Mouse (Mus musculus): ENCODE results near the gene Nop16. TPM values are rescaled to one million over a fixed set of nuclear protein-coding genes. Genes with fewer than 3 reads are reported as not detected.

The Nop16 gene
- polyA plus RNA-seq (2015; fragmentation: Nextera tagmentation; extraction: Ambion mirVana): 75.3 and 91.4 TPM in 2 replicates

DNA sequence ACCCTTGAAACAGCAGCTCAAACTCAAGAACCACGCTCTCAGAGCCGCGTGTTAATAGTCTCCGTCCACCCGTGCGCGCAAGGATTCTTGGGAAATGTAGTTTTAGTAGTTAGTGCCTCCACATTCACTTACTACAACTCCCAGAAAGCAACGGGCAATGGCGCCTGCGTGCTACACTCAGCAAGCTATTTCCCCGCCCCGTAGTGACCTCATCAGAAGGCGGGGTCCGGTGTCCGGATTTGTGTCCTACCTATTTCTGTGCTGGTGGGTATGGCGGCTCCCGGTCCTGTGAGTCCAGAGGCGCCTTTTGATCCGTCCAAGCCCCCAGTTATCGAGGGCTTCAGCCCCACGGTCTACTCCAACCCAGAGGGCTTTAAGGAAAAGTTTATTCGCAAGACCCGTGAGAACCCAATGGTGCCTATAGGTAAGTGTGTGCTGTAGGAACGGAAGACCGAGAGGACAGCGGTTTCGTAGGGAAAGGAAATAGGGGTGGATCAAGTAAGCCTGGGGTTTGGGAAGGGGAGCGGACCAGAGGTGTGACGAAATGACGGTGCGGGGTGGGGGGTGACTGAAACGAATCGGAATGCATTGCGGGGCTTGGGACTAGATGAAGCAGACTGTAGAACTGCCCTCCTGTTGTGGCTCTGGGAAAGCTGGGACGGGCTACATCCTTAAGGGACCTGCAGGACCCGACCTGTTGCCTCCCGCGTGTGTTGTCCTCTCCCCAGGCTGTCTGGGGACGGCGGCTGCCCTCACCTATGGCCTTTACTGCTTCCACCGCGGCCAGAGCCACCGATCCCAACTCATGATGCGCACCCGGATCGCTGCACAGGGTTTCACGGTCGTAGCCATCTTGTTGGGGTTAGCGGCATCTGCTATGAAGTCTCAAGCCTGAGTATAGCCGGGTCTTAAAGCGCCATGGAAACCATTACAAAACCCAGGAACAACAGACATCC is at the start of gene Nop16, which contains the start of gene Higd2a:
Gene Nop16, minus strand, starts transcription at position 95 of the 956 bp plus-strand sequence.
Gene Higd2a, plus strand, starts transcription at position 212 of the 956 bp plus-strand sequence.
- H3K4me2 ChIP-seq (ENCODE audit: low read depth, low read length): peak within 1 kb of the TSS; percentile 68
- no peaks in the 10 kb centered on the region for H3K9me3 ChIP-seq (ENCODE audit: control insufficient read depth, low read length)
- H3K27ac ChIP-seq (ENCODE audit: low read length): peak within 1 kb of the TSS; percentile 83
- H3K36me3 ChIP-seq (ENCODE audit: control insufficient read depth, insufficient read depth, low read length): peaks cover 4% of the 10 kb centered on the region; the same call in 1 of the 2 replicates
- peaks cover 14% of the 10 kb centered on the region for H3K4me1 ChIP-seq (ENCODE audit: control insufficient read depth, insufficient read depth, low read length)
- ATAC-seq: peak; percentile 98
- no peaks in the 10 kb centered on the region for H3K27me3 ChIP-seq (replicated peaks; ENCODE audit: control insufficient read depth, insufficient read depth, low read length)
- WGBS: under 1% methylated on average over 51 of the region's 51 CpGs
- H3K9ac ChIP-seq (ENCODE audit: low read depth, low read length): peak within 1 kb of the TSS; percentile 93
- peak within 1 kb of the TSS; percentile 93 for H3K4me3 ChIP-seq (ENCODE audit: low read length)

DNA sequence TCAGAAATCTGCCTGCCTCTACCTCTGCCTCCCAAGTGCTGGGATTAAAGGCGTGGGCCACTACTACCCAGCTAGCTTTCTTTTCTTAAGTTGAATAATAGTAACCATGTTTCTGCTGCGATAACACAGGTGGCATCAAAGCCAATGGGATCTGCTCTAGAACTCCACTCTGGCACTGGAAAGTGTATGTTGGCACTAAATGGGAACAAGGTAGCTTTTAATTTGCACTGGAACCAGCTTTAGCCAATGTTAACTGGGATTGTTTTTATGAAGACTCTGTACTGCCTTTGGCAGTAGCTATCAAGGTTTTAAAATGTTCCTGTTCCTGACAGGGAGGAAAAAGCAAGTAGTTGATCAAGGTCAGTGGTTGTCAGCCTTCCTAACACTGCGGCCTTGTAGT is 45.1 kb upstream of the Nop16 start:
- Histone ChIP-seq H3K36me3 (ENCODE audit: control insufficient read depth, insufficient read depth, low read length) (no peaks in the 10 kb centered on the region), H3K27ac (ENCODE audit: low read length) (no peak overlapping the region)
- ATAC-seq: no peak

DNA sequence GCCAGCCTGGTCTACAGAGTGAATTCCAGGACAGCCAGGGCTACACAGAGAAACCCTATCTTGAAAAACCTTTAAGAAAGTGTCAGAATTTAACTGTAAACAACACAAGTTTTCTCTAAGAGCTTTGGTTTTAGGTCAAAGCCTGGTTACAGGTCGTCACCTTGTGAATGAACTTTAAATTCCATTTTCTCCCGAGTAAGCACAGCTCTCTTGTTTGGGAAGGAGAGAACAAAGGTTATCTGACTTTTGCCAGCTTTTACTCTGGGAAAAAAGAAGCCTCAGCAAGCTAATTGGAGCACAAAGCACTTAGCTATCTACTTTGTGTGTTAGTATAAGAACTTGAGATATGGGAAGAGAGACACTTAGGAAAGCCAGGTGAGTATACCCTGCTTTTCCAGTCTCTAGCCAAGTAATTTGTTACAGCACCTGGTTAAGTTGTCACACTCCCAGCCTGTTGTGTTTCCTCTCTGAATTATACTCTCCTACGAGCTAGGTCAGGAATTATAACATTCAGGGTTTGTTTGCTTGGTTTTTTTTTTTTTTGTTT is 42.9 kb upstream of the Nop16 start:
- no peak for ATAC-seq
- no peaks in the 10 kb centered on the region for H3K36me3 ChIP-seq (ENCODE audit: control insufficient read depth, insufficient read depth, low read length)
- H3K4me1 ChIP-seq (ENCODE audit: control insufficient read depth, insufficient read depth, low read length): no peaks in the 10 kb centered on the region
- no peak overlapping the region for H3K4me3 ChIP-seq (ENCODE audit: low read length)
- H3K4me2 ChIP-seq (ENCODE audit: low read depth, low read length): no peak overlapping the region
- H3K9ac ChIP-seq (ENCODE audit: low read depth, low read length): no peak overlapping the region
- no peaks in the 10 kb centered on the region for H3K9me3 ChIP-seq (ENCODE audit: control insufficient read depth, low read length)
- 58% methylated on average over 3 of the region's 3 CpGs for WGBS
- no peaks in the 10 kb centered on the region for H3K27me3 ChIP-seq (replicated peaks; ENCODE audit: control insufficient read depth, insufficient read depth, low read length)
- no peak overlapping the region; the same call in 1 of the 2 replicates for H3K27ac ChIP-seq (ENCODE audit: low read length)

More for the DNA sequence above, 45.1 kb upstream of the Nop16 start:
- WGBS: 97% methylated on average over 3 of the region's 3 CpGs
- Histone ChIP-seq H3K9me3 (ENCODE audit: control insufficient read depth, low read length) (no peaks in the 10 kb centered on the region), H3K4me2 (ENCODE audit: low read depth, low read length) (no peak overlapping the region), H3K9ac (ENCODE audit: low read depth, low read length) (no peak overlapping the region), H3K4me1 (ENCODE audit: control insufficient read depth, insufficient read depth, low read length) (no peaks in the 10 kb centered on the region), H3K4me3 (ENCODE audit: low read length) (no peak overlapping the region), H3K27me3 (replicated peaks; ENCODE audit: control insufficient read depth, insufficient read depth, low read length) (no peaks in the 10 kb centered on the region)

DNA sequence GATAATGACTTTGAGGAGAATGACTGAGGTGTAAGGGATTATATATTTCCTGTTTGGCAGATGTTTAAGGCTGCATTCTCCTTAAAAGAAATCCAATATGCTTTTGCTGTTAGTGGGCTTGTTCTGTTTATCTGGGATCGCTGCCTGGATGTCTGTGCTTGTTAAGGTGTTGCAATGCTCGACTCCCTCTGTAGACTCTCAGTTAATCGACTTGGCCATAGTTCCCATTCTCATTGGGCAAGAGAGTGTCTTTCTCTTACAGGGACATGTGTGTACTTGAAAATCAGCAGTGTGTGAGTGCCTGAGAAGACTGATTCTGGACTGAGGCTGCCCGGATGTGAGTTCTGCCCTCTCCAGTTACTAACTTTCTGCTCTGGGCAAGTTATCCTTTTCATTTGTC is 39.2 kb upstream of the Nop16 start:
- 0 out of 2 replicates have a peak, but pooled peaks cover 3% of the 10 kb centered on the region for H3K4me1 ChIP-seq (ENCODE audit: control insufficient read depth, insufficient read depth, low read length)
- 82% methylated on average over 4 of the region's 4 CpGs for WGBS
- H3K27me3 ChIP-seq (replicated peaks; ENCODE audit: control insufficient read depth, insufficient read depth, low read length): no peaks in the 10 kb centered on the region
- no peak overlapping the region for H3K9ac ChIP-seq (ENCODE audit: low read depth, low read length)
- H3K4me2 ChIP-seq (ENCODE audit: low read depth, low read length): no peak overlapping the region
- H3K36me3 ChIP-seq (ENCODE audit: control insufficient read depth, insufficient read depth, low read length): no peaks in the 10 kb centered on the region
- no peak for ATAC-seq
- H3K4me3 ChIP-seq (ENCODE audit: low read length): no peak overlapping the region
- H3K9me3 ChIP-seq (ENCODE audit: control insufficient read depth, low read length): 0 out of 2 replicates have a peak, but pooled peaks cover 2% of the 10 kb centered on the region
- H3K27ac ChIP-seq (ENCODE audit: low read length): no peak overlapping the region

DNA sequence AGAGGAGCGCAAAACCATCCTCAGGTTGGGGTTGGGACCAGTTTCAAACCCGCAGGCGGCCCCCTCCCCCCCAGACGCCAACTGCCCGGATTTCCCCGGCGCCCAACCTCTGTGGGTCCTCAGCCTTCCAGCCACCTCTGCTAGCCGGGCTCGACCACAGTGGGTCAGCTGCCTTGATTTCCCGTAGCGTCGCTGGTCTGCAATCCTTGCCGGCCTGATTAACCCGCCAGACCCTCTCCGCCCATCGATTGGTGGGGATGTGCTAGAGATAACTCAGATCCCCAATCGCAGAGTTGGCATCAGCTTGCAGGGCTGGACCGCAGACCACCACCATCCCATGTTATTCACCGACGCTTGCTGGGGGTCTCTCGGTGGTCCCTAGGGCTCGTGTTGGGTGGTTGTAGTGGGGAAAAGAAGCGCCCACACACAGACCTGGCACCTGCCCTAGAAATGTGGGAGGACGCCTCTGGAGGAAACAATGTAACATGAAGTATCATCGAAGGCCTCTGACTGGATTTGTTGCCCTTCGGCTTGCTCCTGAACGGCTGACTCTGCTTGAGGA is 32.2 kb upstream of the Nop16 start:
- peaks cover 13% of the 10 kb centered on the region for H3K4me1 ChIP-seq (ENCODE audit: control insufficient read depth, insufficient read depth, low read length)
- H3K27ac ChIP-seq (ENCODE audit: low read length): peak overlapping the region; percentile 78

DNA sequence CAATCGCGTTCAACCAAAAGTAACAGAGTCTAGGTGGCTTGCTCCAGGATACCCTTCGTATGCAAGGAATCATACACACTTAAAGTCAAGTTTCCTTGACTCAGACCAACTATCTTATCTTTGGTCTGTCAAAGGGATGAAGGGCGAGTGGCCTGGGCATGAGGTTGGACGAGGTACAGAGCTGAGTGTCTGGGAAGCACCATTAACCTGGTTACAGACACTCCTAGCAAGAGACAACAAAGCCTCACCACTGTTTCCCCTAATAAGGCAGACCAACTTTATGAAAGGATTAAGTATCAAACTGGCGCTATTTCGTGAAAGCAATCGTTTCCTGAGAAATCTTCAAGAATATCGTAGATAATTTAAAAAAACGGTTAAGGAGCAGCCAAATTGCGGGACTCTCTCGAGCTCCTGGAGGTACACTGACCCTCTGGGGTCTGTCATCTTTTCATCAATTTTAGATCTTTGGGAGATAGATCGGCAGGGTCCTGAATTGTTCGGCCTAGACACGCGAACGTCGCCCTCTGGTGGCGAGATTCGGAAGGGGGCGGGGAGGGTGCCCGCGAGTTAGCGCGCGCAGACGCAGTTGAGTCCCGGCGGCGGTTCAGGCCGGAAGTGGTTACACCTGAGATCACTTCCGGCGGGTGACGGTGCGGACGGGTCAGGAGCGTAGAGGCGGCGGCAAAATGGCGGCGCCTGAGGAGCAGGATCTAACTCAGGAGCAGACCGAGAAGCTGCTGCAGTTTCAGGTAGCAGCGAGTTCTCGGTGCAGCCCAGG is 31.5 kb upstream of the Nop16 start, which contains the start of gene Faf2:
Gene Faf2, plus strand, starts transcription at position 630 of the 778 bp plus-strand sequence.
- peak; percentile 99 for ATAC-seq
- no peaks in the 10 kb centered on the region for H3K9me3 ChIP-seq (ENCODE audit: control insufficient read depth, low read length)
- H3K27me3 ChIP-seq (replicated peaks; ENCODE audit: control insufficient read depth, insufficient read depth, low read length): no peaks in the 10 kb centered on the region
- H3K4me2 ChIP-seq (ENCODE audit: low read depth, low read length): peak within 1 kb of the TSS; percentile 80
- H3K4me3 ChIP-seq (ENCODE audit: low read length): peak within 1 kb of the TSS; percentile 97
- H3K4me1 ChIP-seq (ENCODE audit: control insufficient read depth, insufficient read depth, low read length): peaks cover 13% of the 10 kb centered on the region
- H3K9ac ChIP-seq (ENCODE audit: low read depth, low read length): peak within 1 kb of the TSS; percentile 98
- WGBS: 11% methylated on average over 44 of the region's 44 CpGs
- no peaks in the 10 kb centered on the region for H3K36me3 ChIP-seq (ENCODE audit: control insufficient read depth, insufficient read depth, low read length)
- H3K27ac ChIP-seq (ENCODE audit: low read length): peak within 1 kb of the TSS; percentile 78

More for the DNA sequence above, 32.2 kb upstream of the Nop16 start:
- no peaks in the 10 kb centered on the region for H3K36me3 ChIP-seq (ENCODE audit: control insufficient read depth, insufficient read depth, low read length)
- H3K9me3 ChIP-seq (ENCODE audit: control insufficient read depth, low read length): 0 out of 2 replicates have a peak, but pooled peaks cover 2% of the 10 kb centered on the region
- H3K4me2 ChIP-seq (ENCODE audit: low read depth, low read length): peak overlapping the region; percentile 80
- H3K27me3 ChIP-seq (replicated peaks; ENCODE audit: control insufficient read depth, insufficient read depth, low read length): no peaks in the 10 kb centered on the region
- peak; percentile 76 for ATAC-seq
- peak overlapping the region; percentile 97 for H3K4me3 ChIP-seq (ENCODE audit: low read length)
- under 1% methylated on average over 27 of the region's 27 CpGs for WGBS
- peak overlapping the region; percentile 98 for H3K9ac ChIP-seq (ENCODE audit: low read depth, low read length)

DNA sequence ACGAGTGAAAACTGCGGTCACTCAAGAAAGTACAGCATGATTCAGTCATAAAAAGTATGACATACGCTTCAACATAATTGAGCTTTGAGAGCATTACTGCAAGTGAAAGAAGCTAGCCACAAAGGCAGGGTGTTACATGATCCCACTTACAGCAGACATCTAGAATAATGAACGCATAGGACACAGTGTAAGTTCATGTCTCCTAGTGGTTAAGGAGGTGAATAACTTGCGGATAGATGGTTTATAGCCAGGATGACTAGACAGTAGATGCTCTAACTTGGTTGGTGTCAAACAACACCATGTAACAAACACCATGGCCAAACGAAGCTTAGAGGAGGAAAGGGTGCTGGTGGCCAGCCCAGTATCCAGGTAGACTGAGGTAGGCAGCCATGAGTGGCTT is 27.1 kb upstream of the Nop16 start:
- Histone ChIP-seq H3K9ac (ENCODE audit: low read depth, low read length) (no peak overlapping the region), H3K27me3 (replicated peaks; ENCODE audit: control insufficient read depth, insufficient read depth, low read length) (no peaks in the 10 kb centered on the region), H3K9me3 (ENCODE audit: control insufficient read depth, low read length) (no peaks in the 10 kb centered on the region), H3K4me3 (ENCODE audit: low read length) (no peak overlapping the region), H3K4me1 (ENCODE audit: control insufficient read depth, insufficient read depth, low read length) (no peaks in the 10 kb centered on the region), H3K4me2 (ENCODE audit: low read depth, low read length) (no peak overlapping the region), H3K36me3 (ENCODE audit: control insufficient read depth, insufficient read depth, low read length) (no peaks in the 10 kb centered on the region), H3K27ac (ENCODE audit: low read length) (no peak overlapping the region)
- ATAC-seq: no peak
- 70% methylated on average over 6 of the region's 6 CpGs for WGBS

DNA sequence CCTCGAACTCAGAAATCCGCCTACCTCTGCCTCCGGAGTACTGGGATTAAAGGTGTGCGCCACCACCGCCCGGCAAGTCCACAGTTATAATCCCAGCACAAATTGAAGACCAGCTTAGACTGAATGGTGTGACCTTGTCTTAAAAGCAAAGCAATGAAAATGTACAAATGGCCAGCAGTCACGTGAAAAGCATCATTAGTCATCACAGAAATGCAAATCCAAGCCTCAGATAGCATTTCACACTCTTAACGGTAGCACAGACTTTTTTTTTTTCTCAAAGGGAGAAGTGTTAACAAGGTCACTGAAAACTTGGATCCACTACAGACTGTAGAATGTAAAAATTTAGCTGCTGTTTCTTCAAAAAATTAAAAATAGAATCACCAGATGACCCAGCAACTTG is 26.4 kb upstream of the Nop16 start:
- Histone ChIP-seq H3K9me3 (ENCODE audit: control insufficient read depth, low read length) (no peaks in the 10 kb centered on the region), H3K9ac (ENCODE audit: low read depth, low read length) (no peak overlapping the region), H3K4me3 (ENCODE audit: low read length) (no peak overlapping the region), H3K4me1 (ENCODE audit: control insufficient read depth, insufficient read depth, low read length) (no peaks in the 10 kb centered on the region), H3K27ac (ENCODE audit: low read length) (no peak overlapping the region), H3K36me3 (ENCODE audit: control insufficient read depth, insufficient read depth, low read length) (no peaks in the 10 kb centered on the region), H3K27me3 (replicated peaks; ENCODE audit: control insufficient read depth, insufficient read depth, low read length) (no peaks in the 10 kb centered on the region), H3K4me2 (ENCODE audit: low read depth, low read length) (no peak overlapping the region)
- ATAC-seq: no peak
- WGBS: 77% methylated on average over 8 of the region's 8 CpGs

Data from intestine, embryonic 16.5 days (tissue).